Mouse (Mus musculus): ENCODE data around the gene Adipor2.

Adipor2 gene

DNA sequence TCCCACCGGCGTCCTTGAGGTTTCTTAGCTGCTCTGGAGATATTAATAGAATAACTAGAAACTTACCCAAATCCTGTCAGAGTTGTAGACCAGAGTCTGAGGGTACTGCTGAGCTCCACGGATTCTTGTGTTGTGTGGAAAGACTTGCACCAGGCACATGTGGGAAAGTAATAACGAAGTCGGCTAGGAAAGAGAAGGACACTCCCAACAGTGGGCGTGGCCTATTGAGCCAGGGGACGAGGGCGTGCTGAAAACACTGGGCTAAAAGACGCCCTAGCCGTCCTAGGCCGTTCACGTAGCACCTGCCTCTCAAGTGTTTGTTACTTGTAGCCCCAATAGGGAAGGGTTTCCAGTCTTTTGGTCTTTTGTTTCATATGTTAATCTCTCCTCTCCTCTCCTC lies at the start of gene Adipor2:
Gene Adipor2, minus strand, starts transcription at position 351 of the 400 bp plus-strand sequence.
- CTCF ChIA-PET = no interaction called here

GRCm38 (mm10) chr6:119466161-119466560 lies 48.7 kb upstream of the Adipor2 start:
- CTCF ChIA-PET = no interaction called here

- CTCF ChIA-PET = no interaction called here
Measured at GRCm38 (mm10) chr6:119460391-119460790, 42.9 kb upstream of the Adipor2 start.

GRCm38 (mm10) chr6:119459041-119459440 lies 41.5 kb upstream of the Adipor2 start:
- CTCF ChIA-PET = no interaction called here

- CTCF ChIA-PET = interaction anchor here (1.4 kb wide), 1 partner anchor 15 kb away, joined by 4 read pairs; no protein-coding TSS in a partner anchor
Measured at GRCm38 (mm10) chr6:119458166-119458565, 40.7 kb upstream of the Adipor2 start.

DNA sequence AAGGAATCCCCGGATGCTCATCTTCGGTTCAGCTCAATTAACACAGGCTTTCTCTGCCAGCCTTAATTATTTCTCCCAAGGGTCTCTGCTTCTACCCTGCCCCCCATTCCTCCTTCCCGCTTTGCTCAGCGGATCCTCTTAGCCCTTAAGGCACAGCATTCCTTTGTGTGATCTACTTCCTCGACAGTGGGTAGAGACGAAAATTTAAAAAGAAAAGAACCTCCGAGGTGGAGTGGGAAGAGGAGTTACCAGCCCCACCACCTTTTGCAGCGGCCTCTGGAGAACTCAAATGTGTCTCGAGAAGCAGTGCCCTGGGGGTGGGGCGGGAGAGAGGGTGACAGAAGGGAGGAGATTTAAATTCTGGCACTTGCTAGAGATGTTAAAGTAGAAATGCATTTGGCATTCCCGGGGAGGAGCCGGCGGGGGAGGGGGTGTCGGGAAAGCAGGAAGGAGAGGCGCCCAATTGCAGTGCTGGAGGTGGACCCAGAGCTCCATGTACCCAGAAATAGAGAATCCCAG lies 34.5 kb upstream of the Adipor2 start:
- CTCF ChIA-PET = no interaction called here

DNA sequence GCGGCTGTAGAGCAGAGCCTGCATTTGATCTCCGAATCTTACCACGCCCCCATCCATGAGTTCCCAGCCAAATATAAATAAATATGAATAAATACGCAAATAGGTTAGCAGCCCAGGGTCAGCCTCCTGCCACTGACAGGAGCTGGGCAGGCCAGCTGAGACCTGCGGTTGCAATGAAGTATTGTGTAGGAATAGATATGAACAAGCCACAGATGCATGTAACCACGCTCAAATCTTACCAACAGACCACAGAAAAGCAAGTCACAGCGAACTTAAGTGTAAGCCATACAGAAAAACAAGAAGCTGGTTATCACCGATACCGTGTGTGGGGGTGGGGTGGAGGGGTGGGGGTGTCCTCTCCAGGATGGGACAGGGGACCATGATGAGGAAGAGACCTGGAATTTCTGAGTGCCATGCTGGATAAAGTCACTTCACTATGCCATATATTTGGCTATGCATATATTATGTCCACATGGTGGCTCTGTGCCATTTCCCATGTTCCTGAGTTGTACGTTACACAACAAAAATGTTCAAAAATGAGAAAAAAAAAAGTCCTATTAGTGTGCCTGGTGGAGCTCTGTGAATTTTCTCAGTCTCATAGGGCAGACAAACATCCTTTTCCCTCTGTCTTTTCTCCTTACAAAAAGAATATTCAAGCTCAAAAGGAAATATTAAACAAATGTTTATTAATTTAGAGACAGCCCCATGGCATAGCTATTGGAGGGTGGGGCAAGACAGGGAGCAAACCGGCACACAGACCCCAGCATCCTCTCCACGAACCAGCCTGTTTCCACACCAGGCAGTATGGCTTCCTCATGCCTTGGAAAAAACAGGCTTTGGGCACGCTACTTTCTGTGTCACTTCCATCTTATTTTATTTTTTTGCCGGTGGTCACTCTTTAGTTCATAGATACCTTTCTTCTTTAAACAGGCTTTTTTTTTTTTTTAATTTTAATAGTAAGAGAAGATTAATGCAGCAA lies 33.8 kb upstream of the Adipor2 start:
- CTCF ChIA-PET = no interaction called here

- CTCF ChIA-PET = interaction anchor here (0.6 kb wide), 1 partner anchor 86 kb away, joined by 3 read pairs; no protein-coding TSS in a partner anchor
Measured at GRCm38 (mm10) chr6:119449060-119449499, 31.6 kb upstream of the Adipor2 start.

DNA sequence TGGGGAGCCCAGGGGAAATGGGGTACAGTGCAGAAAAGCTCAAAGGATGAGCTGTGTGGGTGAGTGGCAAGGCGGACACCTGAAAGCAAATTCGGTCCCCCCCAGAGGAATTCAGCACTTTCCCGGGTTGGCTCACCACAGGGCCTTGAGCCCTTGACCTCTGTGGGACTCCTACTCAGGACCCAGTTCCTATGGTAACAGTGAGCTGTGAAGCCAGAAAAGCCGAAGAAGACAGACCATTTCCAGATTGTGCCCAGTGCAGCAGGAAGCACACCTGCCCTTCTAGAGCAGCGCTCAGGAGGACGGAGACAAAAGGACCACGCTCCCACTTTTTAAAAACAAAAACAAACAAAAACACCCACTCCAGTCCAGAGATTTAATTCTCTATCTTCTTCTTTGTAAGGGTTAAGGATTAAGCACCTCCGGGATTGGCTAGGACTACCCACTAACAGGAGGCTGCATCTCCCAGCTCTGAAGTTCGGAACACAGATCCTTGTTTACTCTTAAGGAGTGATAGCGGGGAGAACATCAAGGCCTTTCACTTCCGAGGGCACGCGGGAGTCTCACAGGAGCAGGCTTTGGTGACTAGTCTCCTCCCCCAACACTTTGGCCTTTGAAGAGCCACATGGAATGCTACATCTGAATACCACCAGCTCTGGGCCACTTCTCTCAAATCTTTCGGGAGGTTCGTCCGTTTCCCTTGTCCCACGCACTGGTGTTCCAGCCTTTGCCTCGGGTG lies 31.0 kb upstream of the Adipor2 start:
- CTCF ChIA-PET = interaction anchor here (0.6 kb wide), 1 partner anchor 85 kb away, joined by 3 read pairs; no protein-coding TSS in a partner anchor

DNA sequence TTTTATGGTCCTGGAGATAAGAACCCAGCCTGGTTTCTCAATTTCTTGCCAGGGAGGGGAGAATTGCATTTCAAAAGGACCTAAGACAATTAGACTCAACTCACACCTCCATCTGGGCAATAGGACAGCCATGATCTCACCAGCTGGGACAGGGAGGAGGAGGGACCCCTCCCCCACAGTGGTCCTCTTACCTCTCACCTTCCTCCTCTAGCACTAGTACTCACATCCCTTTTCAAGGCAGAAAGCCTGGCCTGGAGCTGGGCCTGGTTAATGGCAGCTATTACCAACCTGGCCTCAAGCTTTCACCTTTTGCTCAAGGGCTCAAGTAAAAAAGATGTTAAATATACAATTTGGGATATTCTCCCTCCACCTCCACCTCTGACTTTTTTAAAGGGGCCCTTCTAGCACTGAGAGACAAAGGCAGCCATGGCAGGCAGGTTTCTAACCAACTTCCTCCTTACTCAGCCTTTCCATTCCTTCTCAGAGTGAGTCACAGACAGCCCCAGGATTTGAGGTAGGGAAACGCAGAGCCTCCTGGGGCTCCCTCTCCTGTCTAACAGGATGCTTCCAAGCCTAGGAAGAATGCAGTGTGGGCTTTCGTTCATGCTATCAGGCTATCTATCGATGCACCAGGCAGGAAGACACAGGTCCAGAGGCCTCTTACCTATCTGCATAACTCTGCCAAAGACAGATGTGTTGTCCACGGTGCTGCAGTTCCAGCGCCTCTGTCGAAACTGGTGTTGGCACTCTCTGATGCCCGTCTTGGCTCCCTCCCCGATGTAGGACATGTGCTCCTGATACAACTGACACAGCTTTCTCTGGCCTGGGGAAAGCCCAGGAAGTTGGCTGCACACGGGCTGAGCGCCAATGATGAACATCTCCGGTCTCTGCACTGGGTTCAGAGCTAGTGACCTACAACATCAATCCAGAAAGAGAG lies 28.4 kb upstream of the Adipor2 start:
- CTCF ChIA-PET = no interaction called here

GRCm38 (mm10) chr6:119443742-119444645 lies 26.5 kb upstream of the Adipor2 start:
- CTCF ChIA-PET = interaction anchor here (0.7 to 1.8 kb wide), 4 partner anchors 14 to 224 kb away, joined by 3 to 9 read pairs (median 6); no protein-coding TSS in a partner anchor

GRCm38 (mm10) chr6:119442729-119443128 lies 25.2 kb upstream of the Adipor2 start:
- CTCF ChIA-PET = interaction anchor here (1.8 kb wide), 1 partner anchor 15 kb away, joined by 4 read pairs; no protein-coding TSS in a partner anchor

DNA sequence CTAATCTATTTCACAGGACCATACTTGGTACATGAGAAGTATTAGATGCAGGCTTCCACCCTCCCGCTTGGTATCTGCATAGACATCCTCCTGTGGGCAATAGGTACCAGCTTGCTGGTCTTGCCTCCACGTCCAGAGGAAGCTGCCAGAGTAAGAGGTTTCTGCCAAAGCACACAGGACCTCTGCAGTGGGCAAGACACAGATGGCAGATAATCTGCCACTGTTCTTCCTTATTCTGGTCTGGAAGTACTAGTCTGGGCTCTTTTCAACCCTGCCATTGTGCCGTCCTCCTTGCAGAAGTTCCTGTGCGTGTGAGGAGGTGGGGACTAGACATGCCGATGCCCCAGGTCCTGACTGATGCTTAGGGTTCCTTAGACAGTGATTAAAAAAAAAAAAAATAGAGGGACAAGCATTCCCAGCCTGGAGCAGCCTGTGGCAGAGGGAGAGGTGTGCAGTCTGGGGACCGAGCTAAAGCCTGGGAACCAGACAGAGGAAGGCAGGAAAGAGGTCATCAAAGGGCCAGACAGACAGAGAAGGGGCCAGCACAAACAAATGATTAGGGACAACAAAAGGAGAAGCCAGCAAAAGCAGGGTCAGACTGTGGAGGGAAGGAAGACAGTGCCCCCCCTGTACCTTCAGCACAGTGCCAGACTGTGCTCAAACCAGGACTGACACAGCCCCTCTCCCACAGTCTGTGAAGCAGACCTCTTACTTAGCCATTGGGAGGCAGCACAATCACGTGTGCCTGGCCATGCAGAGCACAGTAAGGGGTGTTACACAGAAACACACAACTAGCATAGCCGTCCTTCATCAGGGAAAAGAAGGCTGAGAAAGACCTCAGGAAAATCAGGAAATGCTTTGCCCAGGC lies 20.6 kb upstream of the Adipor2 start:
- CTCF ChIA-PET = no interaction called here

DNA sequence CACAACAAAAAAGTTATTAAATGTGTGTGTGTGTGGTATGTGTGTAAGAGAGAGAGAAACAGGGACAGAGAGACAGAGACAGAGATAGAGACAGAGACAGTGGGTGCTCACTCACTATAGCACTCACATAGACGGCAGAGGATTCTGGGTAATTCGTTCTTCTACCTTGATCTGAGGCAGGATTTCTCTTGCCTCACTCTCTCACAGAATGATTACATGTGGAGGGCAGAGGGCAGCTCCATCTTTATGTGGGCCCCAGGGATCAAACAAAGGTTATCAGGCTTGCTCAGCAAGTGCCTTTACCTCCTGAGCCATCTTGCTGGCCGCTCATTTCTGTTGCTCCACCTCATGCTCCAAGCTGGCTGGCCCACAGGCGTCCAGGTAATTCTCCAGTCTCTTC lies 16.9 kb upstream of the Adipor2 start:
- CTCF ChIA-PET = no interaction called here

DNA sequence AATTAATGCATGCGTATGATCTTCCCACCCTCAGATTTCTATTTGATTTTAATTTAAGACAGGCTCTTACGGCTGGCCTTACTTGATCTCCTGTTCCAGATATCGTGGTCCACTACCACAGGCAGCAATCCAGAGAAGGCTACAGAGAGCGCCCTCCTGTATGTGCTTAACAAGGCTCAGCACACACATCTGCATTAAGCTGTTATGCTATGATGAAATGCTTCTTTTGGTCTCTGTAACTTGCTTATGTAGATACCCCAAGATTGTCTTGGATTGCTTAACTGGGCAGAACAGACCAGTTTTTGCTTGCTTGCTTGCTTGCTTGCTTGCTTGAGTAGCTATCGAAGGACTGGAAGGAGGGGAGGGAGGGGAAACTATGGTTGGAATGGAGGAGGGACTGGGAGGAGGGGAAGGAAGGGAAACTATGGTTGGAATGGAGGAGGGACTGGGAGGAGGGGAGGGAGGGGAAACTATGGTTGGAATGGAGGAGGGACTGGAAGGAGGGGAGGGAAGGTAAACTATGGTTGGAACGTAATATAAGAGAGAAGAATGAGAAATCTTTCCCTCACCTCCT lies 14.3 kb upstream of the Adipor2 start:
- CTCF ChIA-PET = interaction anchor here (0.7 kb wide), 1 partner anchor 732 kb away, joined by 25 read pairs; no protein-coding TSS in a partner anchor

GRCm38 (mm10) chr6:119430508-119430907 lies 13.0 kb upstream of the Adipor2 start:
- CTCF ChIA-PET = interaction anchor here (0.8 kb wide), 1 partner anchor 210 kb away, joined by 3 read pairs; no protein-coding TSS in a partner anchor

GRCm38 (mm10) chr6:119429311-119429710 lies 11.8 kb upstream of the Adipor2 start:
- CTCF ChIA-PET = interaction anchor here (0.7 kb wide), 1 partner anchor 18 kb away, joined by 4 read pairs; no protein-coding TSS in a partner anchor

- CTCF ChIA-PET = interaction anchor here (0.7 kb wide), 1 partner anchor 17 kb away, joined by 4 read pairs; no protein-coding TSS in a partner anchor
Measured at GRCm38 (mm10) chr6:119428611-119429010, 11.1 kb upstream of the Adipor2 start.
